Mouse (Mus musculus) neural tube, embryonic 13.5 days (tissue): Measurements from ENCODE around the gene Itpkb. TPM values are rescaled to one million over a fixed set of nuclear protein-coding genes. Genes with fewer than 3 reads are reported as not detected.

Experiments
- ATAC-seq: fragments of 200-750 bp; cut with Nextera tagmentation; 2 replicates; pipeline ENCODE4 v1.8.0; 2017; ENCODE audit warnings: low read depth, mild to moderate bottlenecking, moderate TSS enrichment, moderate library complexity
- H3K27ac ChIP-seq: fragments of 300-500 bp; sonication (generic); replicated peaks from 2 replicates; pipeline ENCODE4 v1.5.1; 2015; ENCODE audit warnings: moderate library complexity, mild to moderate bottlenecking, inconsistent platforms
- H3K27me3 ChIP-seq: fragments of 300-500 bp; sonication (generic); 2 replicates; pipeline ENCODE4 v1.6.1; 2015; ENCODE audit warnings: mild to moderate bottlenecking, inconsistent platforms
- H3K36me3 ChIP-seq: fragments of 300-500 bp; sonication (generic); 2 replicates; pipeline ENCODE4 v1.6.1; 2015; ENCODE audit warnings: mild to moderate bottlenecking, inconsistent platforms
- H3K4me1 ChIP-seq: fragments of 300-500 bp; sonication (generic); replicated peaks from 2 replicates; pipeline ENCODE4 v1.6.1; 2015; ENCODE audit warnings: inconsistent platforms
- H3K4me2 ChIP-seq: fragments of 300-500 bp; sonication (generic); 2 replicates; pipeline ENCODE4 v1.6.1; 2015; ENCODE audit warnings: inconsistent platforms, mild to moderate bottlenecking, moderate library complexity
- H3K4me3 ChIP-seq: fragments of 300-500 bp; sonication (generic); 2 replicates; pipeline ENCODE4 v1.5.1; 2015; ENCODE audit warnings: mild to moderate bottlenecking, inconsistent platforms
- H3K9ac ChIP-seq: fragments of 300-500 bp; sonication (generic); 2 replicates; pipeline ENCODE4 v1.6.1; 2015; ENCODE audit warnings: moderate library complexity, mild to moderate bottlenecking, inconsistent platforms
- H3K9me3 ChIP-seq: fragments of 300-500 bp; sonication (generic); 2 replicates; pipeline ENCODE4 v1.6.1; 2016; ENCODE audit warnings: inconsistent platforms
- WGBS: fragments of 180-500 bp; shearing (Covaris S2); methylation state at CpG from one replicate; pipeline ENCODE4 v1.1.7; 2015; 5-methylcytosine and 5-hydroxymethylcytosine counted together
- polyA plus RNA-seq: library from polyadenylated mRNA; unstranded; fragments of >200 nt; fragmentation: Nextera tagmentation; extraction: Ambion mirVana; gene quantifications from 2 replicates; pipeline ENCODE4 v1.2.1, GENCODE M21; 2015

The Itpkb gene
- polyA plus RNA-seq, 1 experiment from 2014 or later: 3.9 TPM

DNA sequence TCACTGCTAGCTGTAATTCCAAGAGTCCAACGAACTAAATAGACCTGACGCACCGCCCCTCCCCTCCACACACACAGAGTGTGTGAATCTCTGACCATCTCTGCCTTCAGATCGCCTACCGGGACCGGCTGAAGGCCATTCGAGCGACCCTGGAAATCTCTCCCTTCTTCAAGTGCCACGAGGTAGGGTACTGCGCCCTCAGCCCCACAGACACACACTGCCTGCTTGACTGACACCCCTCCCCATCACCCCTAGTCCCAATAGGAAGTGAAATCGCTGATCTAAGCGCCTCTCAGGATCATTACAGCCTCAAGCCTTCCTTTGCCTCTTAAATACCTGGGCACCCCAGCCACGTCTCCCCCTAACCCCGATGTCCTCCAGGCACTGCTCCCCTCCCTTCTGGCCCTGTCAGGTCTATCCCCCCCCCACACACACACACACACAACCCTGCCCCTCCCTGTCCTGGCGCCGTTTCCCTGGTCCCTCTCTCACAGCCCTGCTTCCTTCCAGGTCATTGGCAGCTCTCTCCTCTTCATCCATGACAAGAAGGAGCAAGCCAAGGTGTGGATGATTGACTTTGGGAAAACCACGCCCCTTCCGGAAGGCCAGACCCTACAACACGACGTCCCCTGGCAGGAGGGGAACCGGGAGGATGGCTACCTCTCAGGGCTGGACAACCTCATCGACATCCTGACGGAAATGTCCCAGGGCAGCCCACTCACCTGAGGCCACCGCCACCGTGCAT, 91.1 kb downstream of the Itpkb start:
- H3K4me2 ChIP-seq: no peak overlapping the region
- peak overlapping the region; percentile 41; the same call in 1 of the 2 replicates for H3K9ac ChIP-seq
- no peaks in the 10 kb centered on the region for H3K36me3 ChIP-seq
- ATAC-seq: peak; percentile 41
- no peaks in the 10 kb centered on the region; the same call in 1 of the 2 replicates for H3K27me3 ChIP-seq
- H3K4me1 ChIP-seq: peaks cover 28% of the 10 kb centered on the region
- WGBS: 57% methylated on average over 25 of the region's 25 CpGs
- H3K4me3 ChIP-seq: no peak overlapping the region
- H3K9me3 ChIP-seq: no peaks in the 10 kb centered on the region
- peak overlapping the region; percentile 10; the same call in 1 of the 2 replicates for H3K27ac ChIP-seq

DNA sequence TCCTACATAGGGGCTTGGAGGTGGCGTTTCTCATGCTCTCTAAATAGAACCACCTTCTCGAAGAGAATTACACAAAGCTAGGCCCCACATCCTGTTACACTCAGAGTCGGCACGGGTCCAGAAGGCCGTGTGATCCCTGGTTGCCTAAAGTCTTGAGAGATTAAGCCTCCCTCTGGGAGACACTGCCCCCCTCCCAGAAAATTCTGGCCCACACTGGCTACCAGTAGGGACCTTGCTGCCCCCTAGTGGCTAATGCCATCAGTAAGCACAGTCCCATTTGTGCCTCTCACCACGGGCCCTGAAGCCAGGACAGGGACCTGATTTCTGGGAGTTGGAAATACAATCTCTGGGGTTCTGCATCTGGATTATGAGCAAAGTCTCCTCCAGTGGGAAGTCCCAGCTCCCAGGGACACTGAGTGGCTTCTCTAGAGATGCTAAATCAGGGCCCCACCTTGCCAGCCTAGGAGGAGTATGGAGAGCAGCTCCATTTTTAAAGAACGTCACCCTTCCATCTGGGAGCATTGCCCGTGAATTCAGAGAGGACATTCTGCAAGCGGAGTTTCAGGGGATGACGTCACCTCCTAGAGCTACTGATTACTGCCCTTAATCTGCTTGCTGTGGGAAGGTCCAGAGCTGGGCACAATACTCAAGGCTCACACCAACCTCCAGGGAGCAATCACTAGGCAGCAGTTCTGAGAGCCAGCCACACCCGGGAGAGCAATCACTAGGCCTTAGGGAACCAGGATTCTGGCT, 92.0 kb downstream of the Itpkb start:
- Histone ChIP-seq H3K36me3 (no peaks in the 10 kb centered on the region), H3K9me3 (no peaks in the 10 kb centered on the region), H3K4me3 (no peak overlapping the region), H3K9ac (no peak overlapping the region), H3K4me2 (no peak overlapping the region), H3K27ac (no peak overlapping the region), H3K27me3 (no peaks in the 10 kb centered on the region; the same call in 1 of the 2 replicates), H3K4me1 (peaks cover 28% of the 10 kb centered on the region)
- 41% methylated on average over 11 of the region's 11 CpGs for WGBS
- peak; percentile 29 for ATAC-seq

DNA sequence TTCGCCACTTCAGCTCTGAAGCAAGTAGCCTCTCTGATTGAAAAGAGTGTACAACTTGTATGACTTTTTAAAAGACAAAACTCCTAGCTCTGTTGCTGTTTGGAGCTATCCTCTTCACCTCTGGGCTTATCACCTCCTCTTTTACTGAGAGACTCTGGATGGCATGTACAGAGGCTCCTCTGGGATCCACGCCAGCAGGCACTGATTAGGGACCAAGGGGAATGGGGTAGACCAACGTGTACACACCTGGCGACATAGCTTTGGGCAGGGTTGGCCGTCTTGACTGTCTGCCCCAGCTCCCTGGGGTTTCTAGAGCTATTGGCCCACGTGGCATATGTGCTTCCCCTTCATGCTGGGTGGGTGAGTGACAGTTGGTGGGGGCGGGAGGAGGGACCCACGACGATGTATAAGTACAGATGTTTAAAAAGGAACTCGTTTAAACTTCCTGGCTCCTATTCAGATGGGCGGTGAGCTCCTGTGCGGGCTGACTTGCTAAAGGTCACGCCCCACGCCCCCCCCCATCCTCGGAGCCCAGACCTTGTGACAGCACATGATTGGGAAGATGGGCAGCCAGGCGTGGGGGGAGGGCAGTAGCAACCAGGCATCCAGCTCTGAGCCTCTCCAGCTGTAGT, 92.8 kb downstream of the Itpkb start:
- no peaks in the 10 kb centered on the region; the same call in 1 of the 2 replicates for H3K27me3 ChIP-seq
- ATAC-seq: no peak
- H3K27ac ChIP-seq: no peak overlapping the region
- no peaks in the 10 kb centered on the region for H3K36me3 ChIP-seq
- no peaks in the 10 kb centered on the region for H3K9me3 ChIP-seq
- H3K4me2 ChIP-seq: no peak overlapping the region
- WGBS: 69% methylated on average over 16 of the region's 16 CpGs
- H3K4me3 ChIP-seq: no peak overlapping the region
- H3K9ac ChIP-seq: no peak overlapping the region
- peaks cover 33% of the 10 kb centered on the region for H3K4me1 ChIP-seq

DNA sequence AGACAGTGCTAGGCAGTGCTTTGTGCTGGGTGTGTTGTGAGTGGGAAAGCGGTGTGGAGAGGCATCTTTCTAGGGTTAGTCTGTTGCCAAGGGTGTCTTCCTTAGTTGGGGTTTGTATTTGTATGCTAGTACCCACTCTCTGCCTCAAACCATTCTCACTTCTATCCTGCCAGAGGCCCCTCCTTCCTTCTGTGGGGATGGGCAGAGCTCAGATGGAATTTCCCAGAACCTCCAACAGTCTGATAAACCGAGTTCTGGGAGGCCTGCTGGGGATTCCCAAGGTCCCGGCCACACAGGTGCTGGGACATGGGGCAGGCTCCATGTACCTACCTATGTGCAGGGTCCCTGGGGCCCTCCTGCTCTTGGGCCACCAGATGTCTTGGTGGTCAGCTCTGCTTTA, 93.6 kb downstream of the Itpkb start:
- Histone ChIP-seq H3K9ac (no peak overlapping the region), H3K4me3 (no peak overlapping the region), H3K4me1 (peaks cover 40% of the 10 kb centered on the region), H3K27me3 (no peaks in the 10 kb centered on the region; the same call in 1 of the 2 replicates), H3K27ac (no peak overlapping the region), H3K36me3 (no peaks in the 10 kb centered on the region), H3K4me2 (no peak overlapping the region), H3K9me3 (no peaks in the 10 kb centered on the region)
- ATAC-seq: no peak
- 80% methylated on average over 3 of the region's 3 CpGs for WGBS

DNA sequence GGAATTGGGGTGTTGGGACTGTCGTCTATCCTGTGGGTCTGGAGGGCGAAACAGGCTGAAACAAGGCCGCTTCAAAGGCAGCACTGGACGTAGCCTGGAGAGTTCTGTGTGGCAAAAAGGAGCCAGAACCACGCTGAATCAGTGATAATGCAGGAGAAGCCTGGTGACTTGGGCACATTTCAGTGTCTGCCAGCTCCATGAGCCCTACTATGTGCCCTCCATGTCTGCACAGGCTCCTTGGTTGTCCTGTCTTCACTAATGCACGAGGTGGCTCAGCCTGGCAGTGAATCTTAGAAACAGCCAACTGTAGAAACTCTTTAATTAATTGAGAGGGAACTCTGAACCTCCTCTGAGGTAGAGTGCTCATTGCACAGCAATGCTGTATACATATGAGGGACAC, 96.1 kb downstream of the Itpkb start:
- Histone ChIP-seq H3K27me3 (no peaks in the 10 kb centered on the region; the same call in 1 of the 2 replicates), H3K27ac (no peak overlapping the region), H3K9ac (no peak overlapping the region), H3K4me1 (peaks cover 27% of the 10 kb centered on the region), H3K36me3 (no peaks in the 10 kb centered on the region), H3K4me3 (no peak overlapping the region), H3K9me3 (no peaks in the 10 kb centered on the region), H3K4me2 (no peak overlapping the region)
- ATAC-seq: no peak
- 82% methylated on average over 6 of the region's 6 CpGs for WGBS

DNA sequence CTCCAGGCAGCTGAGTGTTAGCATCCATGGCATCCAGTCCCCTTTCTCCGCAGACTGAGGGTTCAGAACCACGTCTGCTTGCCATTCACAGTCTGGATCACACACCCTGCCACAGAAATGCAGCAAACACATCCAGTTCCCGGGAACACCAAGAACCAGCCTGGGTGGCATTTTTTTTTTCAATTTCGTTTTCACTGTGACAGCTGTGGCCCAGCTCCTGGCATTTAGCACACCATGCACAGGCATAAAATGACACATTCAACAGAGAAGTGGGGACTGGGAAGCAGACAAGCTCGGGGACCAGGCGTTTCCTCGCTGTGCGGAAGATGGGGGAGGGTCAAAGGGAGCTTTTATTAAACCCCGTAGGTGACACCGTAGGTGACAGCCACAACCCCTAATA, 97.4 kb downstream of the Itpkb start:
- Histone ChIP-seq H3K9me3 (no peaks in the 10 kb centered on the region), H3K36me3 (no peaks in the 10 kb centered on the region), H3K27ac (no peak overlapping the region), H3K4me1 (peaks cover 23% of the 10 kb centered on the region), H3K4me2 (no peak overlapping the region), H3K9ac (no peak overlapping the region; the same call in 1 of the 2 replicates), H3K4me3 (no peak overlapping the region), H3K27me3 (no peaks in the 10 kb centered on the region; the same call in 1 of the 2 replicates)
- 62% methylated on average over 10 of the region's 10 CpGs for WGBS
- no peak for ATAC-seq

DNA sequence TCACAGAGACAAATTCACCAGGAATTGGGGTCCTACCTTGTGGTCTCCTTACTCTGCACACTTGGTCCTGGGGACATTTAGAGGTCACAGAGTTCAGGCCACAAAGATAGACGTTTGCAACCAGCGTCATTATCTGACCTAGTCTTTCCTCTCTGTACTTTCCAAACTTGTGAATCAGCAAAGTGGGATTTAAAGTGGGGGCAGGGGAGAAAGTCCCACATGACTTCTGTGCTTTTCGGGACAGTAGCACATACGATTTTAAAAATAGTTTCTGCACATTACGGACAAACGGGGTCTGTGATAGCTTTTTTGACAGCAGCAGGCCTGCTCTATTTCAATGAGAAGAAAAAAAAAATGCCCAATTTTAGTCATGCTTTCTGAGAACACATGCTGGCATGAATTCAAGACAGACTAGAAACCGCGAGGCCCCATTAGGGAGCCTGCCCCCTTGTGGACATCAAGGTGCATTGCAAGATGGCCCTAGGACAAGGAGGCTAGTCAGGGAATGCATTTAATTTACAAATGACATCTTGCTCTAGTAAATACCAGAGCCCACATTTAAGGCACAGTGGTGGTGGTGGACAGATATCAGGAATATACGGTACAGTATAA, 97.9 kb downstream of the Itpkb start:
- H3K36me3 ChIP-seq: no peaks in the 10 kb centered on the region
- no peak overlapping the region for H3K27ac ChIP-seq
- H3K9me3 ChIP-seq: no peaks in the 10 kb centered on the region
- H3K27me3 ChIP-seq: no peaks in the 10 kb centered on the region
- no peak overlapping the region for H3K4me3 ChIP-seq
- no peak for ATAC-seq
- WGBS: 35% methylated on average over 9 of the region's 9 CpGs
- H3K4me2 ChIP-seq: no peak overlapping the region
- H3K9ac ChIP-seq: no peak overlapping the region
- H3K4me1 ChIP-seq: peaks cover 28% of the 10 kb centered on the region

DNA sequence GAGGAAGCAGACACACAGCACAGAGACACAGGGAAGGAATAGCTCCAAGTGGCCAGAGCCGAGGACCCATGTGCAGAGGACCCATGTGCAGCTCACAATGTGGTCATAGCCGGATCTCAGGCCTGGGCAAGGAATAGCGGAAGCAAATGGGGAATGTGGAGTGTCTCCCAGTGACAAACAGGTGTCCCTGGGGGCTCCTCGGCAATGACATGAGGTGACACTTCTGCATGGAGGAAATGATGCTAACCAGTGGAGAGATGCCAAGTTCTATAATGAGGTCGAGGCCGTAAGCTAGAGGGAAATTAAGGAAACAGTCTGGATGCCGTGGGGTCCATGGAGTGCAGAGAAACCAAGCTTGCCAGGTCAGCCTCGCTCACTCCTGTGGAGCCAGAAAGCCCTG, 98.6 kb downstream of the Itpkb start:
- H3K27ac ChIP-seq: no peak overlapping the region
- no peaks in the 10 kb centered on the region for H3K27me3 ChIP-seq
- no peak overlapping the region for H3K9ac ChIP-seq
- peaks cover 33% of the 10 kb centered on the region for H3K4me1 ChIP-seq
- 80% methylated on average over 8 of the region's 8 CpGs for WGBS
- no peaks in the 10 kb centered on the region for H3K9me3 ChIP-seq
- no peak for ATAC-seq
- H3K4me2 ChIP-seq: no peak overlapping the region
- H3K36me3 ChIP-seq: no peaks in the 10 kb centered on the region
- no peak overlapping the region for H3K4me3 ChIP-seq

DNA sequence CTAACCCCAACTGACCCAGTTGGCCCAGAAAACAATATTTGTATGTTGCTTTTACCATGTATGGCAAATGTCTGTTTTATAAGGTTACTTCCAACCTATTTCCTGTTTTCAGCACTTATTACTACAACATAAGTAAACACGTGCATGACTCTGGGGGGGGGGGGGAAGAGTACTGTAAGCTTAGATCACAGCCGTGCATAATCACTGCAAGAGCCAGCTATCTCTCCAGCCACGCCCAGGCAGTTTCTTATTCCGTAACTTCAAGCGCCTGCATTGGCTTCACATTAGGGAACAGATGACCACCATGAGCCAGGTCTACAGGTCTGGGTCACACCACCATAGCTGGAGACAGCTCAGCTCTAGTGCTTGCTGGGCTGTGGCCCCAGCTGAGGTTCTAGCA, 99.5 kb downstream of the Itpkb start:
- Histone ChIP-seq H3K4me1 (peaks cover 38% of the 10 kb centered on the region), H3K27me3 (no peaks in the 10 kb centered on the region), H3K4me2 (no peak overlapping the region), H3K36me3 (no peaks in the 10 kb centered on the region), H3K27ac (no peak overlapping the region), H3K9me3 (no peaks in the 10 kb centered on the region), H3K4me3 (no peak overlapping the region), H3K9ac (no peak overlapping the region)
- 75% methylated on average over 5 of the region's 5 CpGs for WGBS
- ATAC-seq: no peak

DNA sequence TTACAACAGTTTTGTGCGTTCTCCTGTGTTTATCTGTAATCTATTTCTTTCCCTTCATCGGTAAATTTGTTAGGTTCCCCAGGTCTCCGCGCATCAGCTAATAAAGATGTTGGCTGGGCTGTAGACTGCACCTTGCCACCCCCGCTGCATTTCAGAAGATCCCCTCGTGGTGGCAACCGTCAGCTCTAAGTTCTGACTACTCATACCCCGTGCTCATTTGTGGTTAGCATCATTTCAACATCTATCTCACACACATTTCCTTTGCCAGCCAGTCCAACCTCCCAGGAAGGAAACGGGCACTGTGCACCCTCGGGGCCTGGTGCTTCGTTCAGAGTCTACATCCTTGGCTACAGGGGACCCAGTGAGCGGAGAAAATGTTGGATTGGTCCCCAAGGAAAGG, 101.5 kb downstream of the Itpkb start:
- H3K4me1 ChIP-seq: peaks cover 41% of the 10 kb centered on the region
- H3K4me3 ChIP-seq: no peak overlapping the region
- no peak overlapping the region for H3K9ac ChIP-seq
- 64% methylated on average over 12 of the region's 12 CpGs for WGBS
- no peaks in the 10 kb centered on the region for H3K9me3 ChIP-seq
- no peaks in the 10 kb centered on the region for H3K36me3 ChIP-seq
- H3K27me3 ChIP-seq: no peaks in the 10 kb centered on the region
- H3K4me2 ChIP-seq: no peak overlapping the region
- ATAC-seq: no peak
- H3K27ac ChIP-seq: 0 out of 2 replicates have a peak overlapping the region, but pooled peaks have one; percentile 15

DNA sequence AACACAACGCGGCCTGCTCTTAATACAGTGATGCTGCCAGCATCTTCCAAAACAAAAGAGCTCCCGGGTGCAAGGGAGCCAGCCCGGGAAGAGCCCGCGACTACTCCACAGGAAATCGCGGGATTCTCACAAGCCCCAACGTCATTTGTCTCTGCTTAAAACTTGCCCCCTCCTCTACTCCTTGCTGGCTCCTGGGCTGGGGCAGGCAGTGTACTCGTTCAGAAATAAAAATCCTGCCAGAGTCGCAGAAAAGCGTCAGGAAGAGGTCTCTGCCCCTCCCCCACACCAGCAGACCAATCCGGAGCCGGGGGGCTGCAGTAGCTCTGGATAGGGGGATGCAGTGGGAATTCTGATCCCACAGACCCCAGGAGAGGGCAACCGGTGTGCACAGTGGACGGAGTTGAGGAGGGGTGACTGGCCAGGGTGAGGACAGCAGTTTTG, 102.8 kb downstream of the Itpkb start:
- ATAC-seq: peak; percentile 59
- no peaks in the 10 kb centered on the region for H3K36me3 ChIP-seq
- WGBS: 2% methylated on average over 16 of the region's 16 CpGs
- H3K4me1 ChIP-seq: peaks cover 35% of the 10 kb centered on the region
- H3K27ac ChIP-seq: peak overlapping the region; percentile 53
- H3K27me3 ChIP-seq: no peaks in the 10 kb centered on the region
- H3K4me2 ChIP-seq: peak overlapping the region; percentile 59
- no peaks in the 10 kb centered on the region for H3K9me3 ChIP-seq
- peak overlapping the region; percentile 67 for H3K9ac ChIP-seq
- peak overlapping the region; percentile 35 for H3K4me3 ChIP-seq
